Mouse (Mus musculus) urinary bladder, adult 18-20 months (tissue): ENCODE measurements at regions not wholly inside any gene's neighbourhood (a gene's known extent, or its start where the extent isn't known, plus 50 kb on each side); places are given as distances from the start of the nearest gene placed in this dataset.

Experiments
- DNase-seq, 2 experiments: peaks; one replicate each; pipeline ENCODE4 v3.0.0; 2022; ENCODE audit warnings: low spot score in 2 of 2, mixed read lengths in 2 of 2

- no peak for DNase-seq
Observed at GRCm38 (mm10) chr8:115549112-115549511, 158.5 kb downstream of the Maf start.

GRCm38 (mm10) chr8:115544067-115544466, 163.5 kb downstream of the Maf start:
- DNase-seq: no peak

- no peak for DNase-seq
Observed at GRCm38 (mm10) chr8:115542935-115543334, 164.7 kb downstream of the Maf start.

GRCm38 (mm10) chr8:115539600-115539999, 168.0 kb downstream of the Maf start:
- DNase-seq: no peak

GRCm38 (mm10) chr8:115538236-115538635, 169.4 kb downstream of the Maf start:
- no peak for DNase-seq

- DNase-seq: no peak
Observed at GRCm38 (mm10) chr8:115537761-115538160, 169.8 kb downstream of the Maf start.

- no peak for DNase-seq
Observed at GRCm38 (mm10) chr8:115536554-115537346, 170.8 kb downstream of the Maf start.

- DNase-seq: no peak
Observed at GRCm38 (mm10) chr8:115536001-115536400, 171.6 kb downstream of the Maf start.

- no peak for DNase-seq
Observed at GRCm38 (mm10) chr8:115534030-115534429, 173.6 kb downstream of the Maf start.

- no peak for DNase-seq
Observed at GRCm38 (mm10) chr8:115531343-115531742, 176.3 kb downstream of the Maf start.

- DNase-seq: peak in 1 of 2 experiments; percentile 6
Observed at GRCm38 (mm10) chr8:115529568-115530342, 177.8 kb downstream of the Maf start.

- DNase-seq: no peak
Observed at GRCm38 (mm10) chr8:115528879-115529278, 178.7 kb downstream of the Maf start.

GRCm38 (mm10) chr8:115525149-115525548, 182.4 kb downstream of the Maf start:
- DNase-seq: no peak

GRCm38 (mm10) chr8:115524713-115525112, 182.9 kb downstream of the Maf start:
- no peak for DNase-seq

- DNase-seq: no peak
Observed at GRCm38 (mm10) chr8:115522527-115522926, 185.1 kb downstream of the Maf start.

- DNase-seq: no peak
Observed at GRCm38 (mm10) chr8:115515647-115516046, 191.9 kb downstream of the Maf start.

- DNase-seq: no peak
Observed at GRCm38 (mm10) chr8:115514485-115514884, 193.1 kb downstream of the Maf start.

- no peak for DNase-seq
Observed at GRCm38 (mm10) chr8:115507180-115507579, 200.4 kb downstream of the Maf start.

GRCm38 (mm10) chr8:115506741-115507140, 200.9 kb downstream of the Maf start:
- no peak for DNase-seq

GRCm38 (mm10) chr8:115496016-115496415, 211.6 kb downstream of the Maf start:
- no peak for DNase-seq

- no peak for DNase-seq
Observed at GRCm38 (mm10) chr8:115494353-115494752, 213.2 kb downstream of the Maf start.

- DNase-seq: no peak
Observed at GRCm38 (mm10) chr8:115486904-115487303, 220.7 kb downstream of the Maf start.

- no peak for DNase-seq
Observed at GRCm38 (mm10) chr8:115481136-115481535, 226.5 kb downstream of the Maf start.
